Mouse (Mus musculus): ENCODE data around the gene Fpr-rs7. TPM values are rescaled to one million over a fixed set of nuclear protein-coding genes. Genes with fewer than 3 reads are reported as not detected.

Fpr-rs7 gene
- not detected for total RNA-seq (2021)
- long read RNA-seq, experiment 1: 0 reads
- long read RNA-seq, experiment 2: 0 reads

DNA sequence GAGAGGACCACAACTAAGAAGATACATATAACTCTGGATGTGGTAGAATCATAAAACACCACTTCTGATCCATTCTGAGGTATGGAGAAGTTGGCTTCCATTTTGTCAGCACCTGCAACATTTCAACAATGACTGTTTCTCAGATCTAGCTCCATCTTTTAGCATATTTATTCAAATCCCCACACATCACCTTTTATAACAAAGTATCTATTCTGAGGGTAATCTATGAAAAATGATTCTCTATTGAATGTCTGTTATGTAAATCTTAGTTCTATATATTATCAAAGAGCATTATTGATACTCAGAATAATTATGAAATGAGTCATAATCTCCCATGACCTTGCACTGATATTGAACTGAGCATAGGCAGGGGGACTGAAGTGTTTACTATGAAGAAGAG lies at the start of gene Fpr-rs7:
Fpr-rs7 (minus strand) TSS at position 101 of the 400 bp plus-strand sequence.
- DNase-seq (ENCODE audit: low spot score in 2 of 2): no peak
- Histone ChIP-seq H3K4me3 (no peak within 1 kb of the TSS), H3K27ac (no peak within 1 kb of the TSS)
- TF ChIP-seq CTCF (conservative IDR thresholded peaks at IDR 0.05): no peak

DNA sequence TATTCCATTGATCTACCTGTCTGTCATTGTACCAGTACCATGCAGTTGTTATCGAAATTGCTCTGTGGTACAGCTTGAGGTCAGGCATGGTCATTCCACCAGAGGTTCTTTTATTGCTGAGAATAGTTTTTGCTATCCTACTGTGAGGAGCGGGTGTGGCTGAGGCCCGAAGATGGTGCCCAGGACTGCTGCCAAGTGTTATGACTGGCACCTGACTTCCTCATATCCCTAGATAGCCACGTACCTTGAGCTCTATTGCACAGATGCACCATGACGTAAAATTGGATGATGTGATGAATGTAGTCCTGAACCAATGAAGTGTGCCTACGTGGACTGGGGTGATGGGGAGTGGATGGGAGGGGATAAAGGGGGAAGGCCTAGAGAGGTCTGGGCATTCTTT lies 39.9 kb downstream of the Fpr-rs7 start:
- TF ChIP-seq CTCF (conservative IDR thresholded peaks at IDR 0.05): no peak
- Histone ChIP-seq H3K4me3 (no peak overlapping the region), H3K27ac (no peak overlapping the region)
- DNase-seq (ENCODE audit: low spot score in 2 of 2): no peak

DNA sequence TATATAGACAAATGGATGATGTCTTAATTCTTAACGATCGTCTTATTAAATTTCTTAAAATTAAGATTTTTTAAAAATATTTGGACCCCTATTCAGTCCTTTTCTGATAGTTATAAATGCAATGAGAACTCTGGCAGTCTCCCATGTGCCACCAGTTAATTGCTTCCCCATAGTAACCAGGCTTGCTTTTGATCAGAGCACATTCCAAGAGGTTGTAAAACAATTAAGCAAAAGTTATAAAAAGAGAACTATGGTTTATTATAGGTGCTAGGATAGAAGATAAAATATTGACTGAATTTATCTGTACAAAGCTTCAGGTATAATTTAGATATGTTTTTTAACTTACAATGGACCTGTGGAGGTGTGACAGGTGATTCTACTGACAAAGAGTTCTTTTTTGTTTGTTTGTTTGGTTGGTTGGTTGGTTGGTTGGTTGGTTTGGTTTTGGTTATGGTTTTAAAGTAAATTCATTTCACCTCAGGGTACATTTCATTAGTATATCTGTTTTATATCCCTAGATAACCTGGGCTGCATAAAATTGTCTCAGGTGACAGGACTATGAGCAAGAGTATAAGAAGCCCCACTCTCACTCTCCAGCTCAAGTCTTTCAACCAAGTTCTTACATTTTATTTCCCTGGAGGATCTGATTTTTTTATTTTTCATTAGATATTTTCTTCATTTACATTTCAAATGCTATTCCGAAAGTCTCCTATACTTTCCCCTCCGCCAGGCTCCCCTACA lies 42.2 kb downstream of the Fpr-rs7 start:
- H3K4me3 ChIP-seq: no peak overlapping the region
- no peak for DNase-seq (ENCODE audit: low spot score in 2 of 2)
- no peak for TF ChIP-seq CTCF (conservative IDR thresholded peaks at IDR 0.05)
- H3K27ac ChIP-seq: no peak overlapping the region

Other genes starting within 250 kb of the Fpr-rs7 start
- gene Vmn2r104, start 65.9 kb downstream of the Fpr-rs7 start, total RNA-seq (2021): not detected
- gene Fpr-rs6, start 68.9 kb upstream of the Fpr-rs7 start, total RNA-seq (2021): not detected
- gene Vmn2r105, start 120.8 kb upstream of the Fpr-rs7 start, total RNA-seq (2021): not detected
- not detected for gene Vmn2r106, start 171.3 kb upstream of the Fpr-rs7 start, total RNA-seq (2021)
- gene Vmn2r107, start 231.0 kb upstream of the Fpr-rs7 start, total RNA-seq (2021): not detected